Mouse (Mus musculus) heart, adult 8-10 months (tissue): ENCODE measurements around the gene Zfp248. TPM values are rescaled to one million over a fixed set of nuclear protein-coding genes. Genes with fewer than 3 reads are reported as not detected.

ENCODE experiments used
- DNase-seq: peaks from one replicate; pipeline ENCODE4 v3.0.0; 2022; ENCODE audit warnings: low spot score
- total RNA-seq, 4 experiments: library from RNA; stranded (reverse); gene quantifications; 2 replicates each; pipeline ENCODE4 v1.2.4; 2022

Zfp248 gene
- total RNA-seq = 1 to 10 TPM in 3 of 4 experiments, under 1 TPM in 1; 0.92 to 1.8 (median 1.7) TPM

GRCm38 (mm10) chr6:118455042-118455631, at the start of gene Zfp248:
TSS of gene Zfp248 (minus strand) at chr6:118455528.
- peak; percentile 84 for DNase-seq

GRCm38 (mm10) chr6:118499010-118499409, 43.7 kb upstream of the Zfp248 start:
- no peak for DNase-seq

GRCm38 (mm10) chr6:118482125-118482524, 26.8 kb upstream of the Zfp248 start:
- DNase-seq = no peak

- peak; percentile 76 for DNase-seq
Measured at GRCm38 (mm10) chr6:118478957-118479708, 23.8 kb upstream of the Zfp248 start, which contains the start of gene Zfp9. TSS of gene Zfp9 (minus strand) at chr6:118479320.

- DNase-seq = no peak
Measured at GRCm38 (mm10) chr6:118477875-118478785, 22.8 kb upstream of the Zfp248 start.

GRCm38 (mm10) chr6:118462069-118462705, 6.9 kb upstream of the Zfp248 start:
- no peak for DNase-seq

GRCm38 (mm10) chr6:118457726-118458125, 2.4 kb upstream of the Zfp248 start:
- no peak for DNase-seq

- DNase-seq = no peak
Measured at GRCm38 (mm10) chr6:118454452-118454851, 876 bp downstream of the Zfp248 start.

- no peak for DNase-seq
Measured at GRCm38 (mm10) chr6:118431502-118431901, 23.8 kb downstream of the Zfp248 start.

GRCm38 (mm10) chr6:118426666-118427065, 28.7 kb downstream of the Zfp248 start:
- DNase-seq = no peak

- DNase-seq = peak; percentile 96
Measured at GRCm38 (mm10) chr6:118419050-118419920, 36.0 kb downstream of the Zfp248 start, which contains the start of gene Bms1. TSS of gene Bms1 (minus strand) at chr6:118419474.

- DNase-seq = no peak
Measured at GRCm38 (mm10) chr6:118410428-118410827, 44.9 kb downstream of the Zfp248 start.

- DNase-seq = no peak
Measured at GRCm38 (mm10) chr6:118408510-118408909, 46.8 kb downstream of the Zfp248 start.

GRCm38 (mm10) chr6:118406421-118406820, 48.9 kb downstream of the Zfp248 start:
- no peak for DNase-seq

- DNase-seq = no peak
Measured at GRCm38 (mm10) chr6:118390746-118391145, 64.6 kb downstream of the Zfp248 start.

GRCm38 (mm10) chr6:118385962-118386361, 69.4 kb downstream of the Zfp248 start:
- DNase-seq = no peak

GRCm38 (mm10) chr6:118381234-118381633, 74.1 kb downstream of the Zfp248 start:
- no peak for DNase-seq

- no peak for DNase-seq
Measured at GRCm38 (mm10) chr6:118380630-118381029, 74.7 kb downstream of the Zfp248 start.

GRCm38 (mm10) chr6:118379451-118380167, 75.7 kb downstream of the Zfp248 start:
- DNase-seq = peak; percentile 40

GRCm38 (mm10) chr6:118377611-118378010, 77.7 kb downstream of the Zfp248 start:
- no peak for DNase-seq
